Mouse (Mus musculus): ENCODE measurements around the gene Swap70. TPM values are rescaled to one million over a fixed set of nuclear protein-coding genes. Genes with fewer than 3 reads are reported as not detected.
A peak's percentile ranks its signal among the peaks of the same experiment; 100 is the strongest.
"Not testable (repeated sequence)": the region's sequence is repeated elsewhere in the genome, so short reads cannot be mapped to it uniquely, and the experiment has no call there.

Gene Swap70
- polyA plus RNA-seq, 1 experiment from 2014 or later, result 56.9 TPM

DNA sequence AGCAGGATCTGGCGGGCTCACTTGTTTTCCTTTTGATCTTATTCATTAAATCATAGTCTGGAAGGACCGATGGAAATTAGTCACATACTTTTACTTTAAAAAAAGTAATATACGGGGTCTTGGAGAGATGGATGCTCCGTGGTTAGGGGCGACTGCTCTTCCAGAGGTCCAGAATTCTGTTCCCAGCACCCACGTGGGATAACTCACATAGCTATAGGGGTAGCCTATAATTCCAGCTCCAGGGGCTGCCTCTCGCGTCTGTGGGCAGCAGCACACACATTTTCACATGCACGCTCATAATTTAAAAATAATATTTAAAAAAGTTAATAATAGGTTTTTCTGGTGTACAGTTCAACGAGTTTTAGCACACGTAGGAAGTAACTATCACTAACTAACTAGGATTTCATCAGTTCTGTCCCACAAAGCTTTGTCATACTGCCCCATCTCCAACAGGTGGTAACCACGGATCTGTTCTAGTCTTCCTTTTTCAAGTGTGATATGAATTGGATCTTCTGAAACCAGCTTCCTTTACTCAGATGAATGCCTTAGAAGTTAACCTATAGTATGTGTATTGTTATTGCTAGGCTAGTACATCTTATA lies 1.2 kb downstream of the Swap70 start:
- WGBS (ENCODE audit: missing documents), result 1% methylated on average over 9 of the region's 12 CpGs

GRCm38 (mm10) chr7:110223727-110224510 lies 2.4 kb downstream of the Swap70 start:
- peak overlapping the region; percentile 76; the same call in 1 of the 2 replicates for H3K4me3 ChIP-seq (ENCODE audit: inconsistent target)
- H3K36me3 ChIP-seq (ENCODE audit: inconsistent target), result 0 out of 2 replicates have a peak, but pooled peaks cover 7% of the 10 kb centered on the region
- 71% methylated on average over 2 of the region's 2 CpGs for WGBS (ENCODE audit: missing documents)
- peaks cover 69% of the 10 kb centered on the region for H3K79me2 ChIP-seq (ENCODE audit: inconsistent target)
- H3K27ac ChIP-seq, result no peak overlapping the region

More for the DNA sequence above, 1.2 kb downstream of the Swap70 start:
- Histone ChIP-seq H3K4me3 (ENCODE audit: inconsistent target) (peak overlapping the region; percentile 76), H3K27ac (peak overlapping the region; percentile 51), H3K36me3 (ENCODE audit: inconsistent target) (0 out of 2 replicates have a peak, but pooled peaks cover 7% of the 10 kb centered on the region), H3K79me2 (ENCODE audit: inconsistent target) (peaks cover 57% of the 10 kb centered on the region)

DNA sequence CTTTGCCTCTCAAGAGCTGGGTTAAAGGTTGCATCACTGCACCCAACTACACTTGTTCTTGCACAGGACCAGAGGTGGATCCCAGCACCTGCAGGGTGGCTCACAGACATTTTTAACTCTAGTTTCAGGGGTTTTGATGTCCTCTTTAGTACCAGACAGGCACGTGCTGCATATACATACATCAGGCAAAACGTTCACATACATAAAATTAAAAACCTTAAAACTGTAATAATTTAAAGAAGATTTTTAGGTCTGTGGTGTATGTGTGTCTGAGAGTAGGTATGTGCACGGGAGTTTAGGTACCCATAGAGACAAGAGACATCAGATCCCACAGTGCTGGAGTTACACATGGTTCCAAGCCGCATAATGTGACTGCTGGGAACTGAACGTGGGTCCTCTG lies 5.0 kb downstream of the Swap70 start:
- Histone ChIP-seq H3K36me3 (ENCODE audit: inconsistent target) (peaks cover 8% of the 10 kb centered on the region; the same call in 1 of the 2 replicates), H3K4me3 (ENCODE audit: inconsistent target) (no peak overlapping the region), H3K27ac (no peak overlapping the region), H3K79me2 (ENCODE audit: inconsistent target) (peaks cover 95% of the 10 kb centered on the region)
- WGBS (ENCODE audit: missing documents), result 86% methylated on average over 5 of the region's 5 CpGs

DNA sequence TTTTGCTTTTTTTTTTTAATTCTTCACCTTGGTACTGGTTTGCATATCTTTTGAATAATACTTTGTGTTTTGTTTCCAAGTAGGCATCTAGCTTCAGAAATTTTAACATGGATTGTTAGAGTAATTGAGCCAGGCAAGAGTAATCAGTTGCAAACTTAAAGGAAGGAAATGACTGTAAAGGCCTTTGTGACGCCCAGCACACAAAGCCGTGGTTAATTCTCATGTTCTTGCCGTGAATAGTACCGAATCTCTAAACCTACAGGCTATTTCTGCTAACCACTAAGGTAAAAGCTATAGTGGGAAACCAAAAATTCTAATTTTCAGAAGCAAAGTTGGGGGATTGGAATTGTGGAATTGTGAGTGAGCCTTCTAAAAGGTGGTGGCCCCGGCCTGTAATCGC lies 8.5 kb downstream of the Swap70 start:
- Histone ChIP-seq H3K4me3 (ENCODE audit: inconsistent target) (no peak overlapping the region), H3K36me3 (ENCODE audit: inconsistent target) (peaks cover 14% of the 10 kb centered on the region; the same call in 1 of the 2 replicates), H3K79me2 (ENCODE audit: inconsistent target) (peaks cover 100% of the 10 kb centered on the region), H3K27ac (no peak overlapping the region)
- 36% methylated on average over 6 of the region's 6 CpGs for WGBS (ENCODE audit: missing documents)

GRCm38 (mm10) chr7:110231127-110231526 lies 9.6 kb downstream of the Swap70 start:
- H3K4me3 ChIP-seq (ENCODE audit: inconsistent target); H3K27ac ChIP-seq: not testable (repeated sequence)
- Histone ChIP-seq H3K79me2 (ENCODE audit: inconsistent target) (peaks cover 100% of the 10 kb centered on the region), H3K36me3 (ENCODE audit: inconsistent target) (peaks cover 14% of the 10 kb centered on the region; the same call in 1 of the 2 replicates)
- 96% methylated on average over 8 of the region's 10 CpGs for WGBS (ENCODE audit: missing documents)

DNA sequence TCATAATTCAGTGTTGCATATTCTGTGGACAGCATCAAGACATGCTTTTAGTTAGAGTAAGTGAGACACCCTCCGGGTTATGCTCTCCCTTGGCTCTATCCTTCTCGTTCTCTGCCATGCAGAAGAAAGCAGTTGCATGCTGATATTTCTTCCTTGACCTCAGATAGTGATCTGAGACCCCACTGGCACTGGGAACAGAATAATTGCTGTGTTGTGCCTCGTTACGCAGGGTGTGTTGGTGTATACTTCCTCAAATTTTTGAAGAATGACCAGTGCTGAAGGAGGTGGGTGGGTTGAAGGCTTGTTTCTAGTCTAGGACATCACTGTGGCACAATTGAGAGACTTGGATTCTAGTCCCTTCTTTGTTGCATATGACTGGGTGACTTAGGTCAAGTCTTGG lies 14.6 kb downstream of the Swap70 start:
- Histone ChIP-seq H3K36me3 (ENCODE audit: inconsistent target) (peaks cover 7% of the 10 kb centered on the region; the same call in 1 of the 2 replicates), H3K79me2 (ENCODE audit: inconsistent target) (peaks cover 100% of the 10 kb centered on the region), H3K4me3 (ENCODE audit: inconsistent target) (no peak overlapping the region), H3K27ac (peak overlapping the region; percentile 17; the same call in 1 of the 2 replicates)
- 18% methylated on average over 4 of the region's 4 CpGs for WGBS (ENCODE audit: missing documents)

- peak overlapping the region; percentile 42 for H3K27ac ChIP-seq
- H3K4me3 ChIP-seq (ENCODE audit: inconsistent target), result no peak overlapping the region
- peaks cover 100% of the 10 kb centered on the region for H3K79me2 ChIP-seq (ENCODE audit: inconsistent target)
- WGBS (ENCODE audit: missing documents), result 18% methylated on average over 3 of the region's 3 CpGs
- no peaks in the 10 kb centered on the region for H3K36me3 ChIP-seq (ENCODE audit: inconsistent target)
Measured at GRCm38 (mm10) chr7:110237451-110237836, 15.9 kb downstream of the Swap70 start.

DNA sequence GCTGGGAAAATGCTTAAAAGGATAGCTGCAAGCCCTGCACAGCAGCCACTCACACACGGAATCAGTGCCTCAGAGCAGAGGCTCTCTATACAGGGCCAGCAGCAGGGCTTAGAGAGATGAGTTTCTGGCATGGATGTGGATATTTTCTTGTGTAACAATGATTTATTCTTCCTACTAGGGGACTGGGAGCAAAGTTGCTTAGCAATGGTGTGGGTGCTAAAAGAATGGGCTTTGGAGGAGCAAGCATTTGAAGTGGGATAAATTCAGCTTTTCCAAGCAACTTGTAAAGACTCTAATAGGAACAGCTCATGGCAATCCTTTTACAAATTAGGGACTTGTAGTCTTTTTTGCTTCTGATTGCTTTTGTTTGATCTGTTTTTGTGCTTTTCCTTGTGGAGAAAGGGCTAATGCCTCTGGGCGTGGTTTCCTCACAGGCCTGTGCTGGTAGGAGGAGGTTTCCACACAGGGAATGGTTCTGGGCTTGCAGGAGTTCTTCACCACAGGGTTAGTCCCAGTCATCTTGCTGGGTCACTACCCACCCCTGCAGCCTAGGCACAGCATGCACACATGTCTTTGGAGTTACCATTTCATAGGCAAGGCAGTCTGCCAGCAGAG lies 16.4 kb downstream of the Swap70 start:
- WGBS (ENCODE audit: missing documents), result 65% methylated on average over 2 of the region's 2 CpGs
- peak overlapping the region; percentile 42 for H3K27ac ChIP-seq
- no peak overlapping the region for H3K4me3 ChIP-seq (ENCODE audit: inconsistent target)

GRCm38 (mm10) chr7:110239590-110239989 lies 18.1 kb downstream of the Swap70 start:
- Histone ChIP-seq H3K4me3 (ENCODE audit: inconsistent target) (no peak overlapping the region), H3K36me3 (ENCODE audit: inconsistent target) (peaks cover 15% of the 10 kb centered on the region; the same call in 1 of the 2 replicates), H3K27ac (no peak overlapping the region), H3K79me2 (ENCODE audit: inconsistent target) (peaks cover 100% of the 10 kb centered on the region)
- WGBS (ENCODE audit: missing documents), result 85% methylated on average over 4 of the region's 4 CpGs

More for the DNA sequence above, 16.4 kb downstream of the Swap70 start:
- peaks cover 100% of the 10 kb centered on the region for H3K79me2 ChIP-seq (ENCODE audit: inconsistent target)
- no peaks in the 10 kb centered on the region for H3K36me3 ChIP-seq (ENCODE audit: inconsistent target)

GRCm38 (mm10) chr7:110241472-110242289 lies 20.2 kb downstream of the Swap70 start:
- Histone ChIP-seq H3K4me3 (ENCODE audit: inconsistent target) (no peak overlapping the region), H3K27ac (no peak overlapping the region), H3K79me2 (ENCODE audit: inconsistent target) (peaks cover 100% of the 10 kb centered on the region), H3K36me3 (ENCODE audit: inconsistent target) (peaks cover 28% of the 10 kb centered on the region; the same call in 1 of the 2 replicates)
- 43% methylated on average over 8 of the region's 9 CpGs for WGBS (ENCODE audit: missing documents)

GRCm38 (mm10) chr7:110242290-110242581 lies 20.7 kb downstream of the Swap70 start:
- Histone ChIP-seq H3K4me3 (ENCODE audit: inconsistent target) (no peak overlapping the region), H3K36me3 (ENCODE audit: inconsistent target) (peaks cover 33% of the 10 kb centered on the region; the same call in 1 of the 2 replicates), H3K79me2 (ENCODE audit: inconsistent target) (peaks cover 100% of the 10 kb centered on the region), H3K27ac (no peak overlapping the region)
- 93% methylated on average over 5 of the region's 5 CpGs for WGBS (ENCODE audit: missing documents)

- Histone ChIP-seq H3K4me3 (ENCODE audit: inconsistent target) (no peak overlapping the region), H3K79me2 (ENCODE audit: inconsistent target) (peaks cover 100% of the 10 kb centered on the region), H3K36me3 (ENCODE audit: inconsistent target) (peaks cover 35% of the 10 kb centered on the region; the same call in 1 of the 2 replicates), H3K27ac (no peak overlapping the region)
- 97% methylated on average over 9 of the region's 9 CpGs for WGBS (ENCODE audit: missing documents)
Measured at GRCm38 (mm10) chr7:110245128-110245527, 23.6 kb downstream of the Swap70 start.

DNA sequence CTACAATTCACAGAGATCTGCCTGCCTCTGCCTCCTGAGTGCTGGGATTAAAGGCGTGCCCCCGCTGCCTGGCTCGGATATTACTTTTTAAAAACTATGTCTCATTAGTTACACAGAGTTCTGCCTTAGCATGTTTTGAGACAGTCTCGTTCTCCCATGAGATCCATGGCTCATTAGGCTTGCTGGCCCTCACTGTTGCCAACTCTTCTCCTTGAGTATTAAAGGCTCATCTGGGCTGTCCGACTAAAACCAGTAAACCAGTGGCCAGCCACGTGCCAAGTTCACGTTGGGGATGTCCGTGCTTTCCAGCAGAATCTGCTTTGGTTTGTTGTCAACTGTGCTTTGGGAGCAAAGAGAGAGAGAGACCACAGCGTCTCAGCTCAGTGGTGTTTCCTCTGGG lies 25.0 kb downstream of the Swap70 start:
- Histone ChIP-seq H3K27ac (no peak overlapping the region), H3K36me3 (ENCODE audit: inconsistent target) (peaks cover 35% of the 10 kb centered on the region; the same call in 1 of the 2 replicates), H3K4me3 (ENCODE audit: inconsistent target) (no peak overlapping the region), H3K79me2 (ENCODE audit: inconsistent target) (peaks cover 94% of the 10 kb centered on the region)
- WGBS (ENCODE audit: missing documents), result 91% methylated on average over 9 of the region's 9 CpGs

GRCm38 (mm10) chr7:110247801-110248200 lies 26.3 kb downstream of the Swap70 start:
- Histone ChIP-seq H3K4me3 (ENCODE audit: inconsistent target) (no peak overlapping the region), H3K36me3 (ENCODE audit: inconsistent target) (peaks cover 40% of the 10 kb centered on the region), H3K79me2 (ENCODE audit: inconsistent target) (peaks cover 94% of the 10 kb centered on the region), H3K27ac (no peak overlapping the region)
- WGBS (ENCODE audit: missing documents), result 100% methylated on average over 1 of the region's 3 CpGs

All from macrophage (primary cell).